ENCODE assay signal across 15 mouse cellular contexts in genomic region chr2:173379736-173380135, GRCm38 (mm10).
DNase-seq lines count a peak whose midpoint lies in the region; ATAC-seq and TF ChIP-seq lines count a peak whose summit lies in the region.
"Had no signal": no experiment of that assay in that cellular context is flagged by ENCODE, and none has a peak within 500 bp of the region (broad histone marks: within the 10 kb centered on the region; RNA-seq: fewer than 3 reads in every experiment).

No protein-coding gene starts in this region.

- no peak for TF ChIP-seq EP300 in heart, postnatal 0 days (IDR thresholded peaks at IDR 0.05; ENCODE audit: low read depth)

- 73% methylated on average over 1 of the region's 1 CpGs for WGBS in heart, postnatal 0 days
- WGBS in heart, embryonic 10.5 days: 79% methylated on average over 1 of the region's 1 CpGs
- 83% methylated on average over 1 of the region's 1 CpGs for WGBS in thymus, adult 2 months
- WGBS in intestine, embryonic 16.5 days: 71% methylated on average over 1 of the region's 1 CpGs
- 57% methylated on average over 1 of the region's 1 CpGs for WGBS in stomach, embryonic 16.5 days

- no peak overlapping the region for H3K9ac ChIP-seq in heart, postnatal 0 days (replicated peaks; ENCODE audit: low read depth, low read length)
- no peak overlapping the region for H3K9ac ChIP-seq in intestine, embryonic 16.5 days (ENCODE audit: low read depth, low read length)
- H3K9ac ChIP-seq in stomach, embryonic 16.5 days (ENCODE audit: low read length): no peak overlapping the region
- H3K9ac ChIP-seq: forebrain, embryonic 12.5 days; hindbrain, embryonic 14.5 days; liver, embryonic 13.5 days had no signal

- no peak for DNase-seq in heart, postnatal 0 days (ENCODE audit: low spot score)
- no peak for DNase-seq in heart, embryonic 10.5 days (ENCODE audit: low spot score)
- no peak for DNase-seq in thymus, adult 2 months
- no peak for DNase-seq in thymus, adult 18-20 months
- DNase-seq: B cell, adult 2 months; cerebellum, adult 11-12 months; liver, embryonic 13.5 days; right cerebral cortex, postnatal 25 days had no signal

- no peak for TF ChIP-seq POLR2A in thymus, adult 2 months (IDR thresholded peaks at IDR 0.05; ENCODE audit: control insufficient read depth, extremely low read depth, insufficient read depth, low read length, poor library complexity)

- no peak for TF ChIP-seq CTCF in heart, postnatal 0 days (IDR thresholded peaks at IDR 0.05; ENCODE audit: low read depth)
- no peak for TF ChIP-seq CTCF in thymus, adult 2 months (IDR thresholded peaks at IDR 0.05; ENCODE audit: borderline replicate concordance, control insufficient read depth, extremely low read depth, insufficient read depth, low read length, poor library complexity)

- H3K4me3 ChIP-seq in heart, postnatal 0 days (ENCODE audit: low read depth, low read length): no peak overlapping the region
- no peak overlapping the region for H3K4me3 ChIP-seq in heart, embryonic 10.5 days
- no peak overlapping the region for H3K4me3 ChIP-seq in thymus, adult 2 months (ENCODE audit: control insufficient read depth, insufficient read depth, low read length)
- H3K4me3 ChIP-seq in intestine, embryonic 16.5 days (ENCODE audit: low read length): no peak overlapping the region
- no peak overlapping the region for H3K4me3 ChIP-seq in stomach, embryonic 16.5 days (replicated peaks; ENCODE audit: low read length)
- H3K4me3 ChIP-seq: forebrain, embryonic 12.5 days; left cerebral cortex, adult 2 months; liver, embryonic 13.5 days had no signal

- peak overlapping the region; percentile 51; the same call in 1 of the 2 replicates for H3K27ac ChIP-seq in heart, postnatal 0 days (ENCODE audit: low read depth)
- no peak overlapping the region for H3K27ac ChIP-seq in heart, embryonic 10.5 days
- peak overlapping the region; percentile 64 for H3K27ac ChIP-seq in thymus, adult 2 months (ENCODE audit: control insufficient read depth, insufficient read depth, low read length)
- peak overlapping the region; percentile 76 for H3K27ac ChIP-seq in intestine, embryonic 16.5 days (ENCODE audit: low read length)
- peak overlapping the region; percentile 72 for H3K27ac ChIP-seq in stomach, embryonic 16.5 days (ENCODE audit: low read length)
- H3K27ac ChIP-seq: forebrain, embryonic 12.5 days; hindbrain, embryonic 14.5 days; left cerebral cortex, adult 2 months; liver, embryonic 13.5 days had no signal

- H3K9me3 ChIP-seq in heart, postnatal 0 days (replicated peaks; ENCODE audit: control insufficient read depth, low read length): no peaks in the 10 kb centered on the region
- no peaks in the 10 kb centered on the region for H3K9me3 ChIP-seq in heart, embryonic 10.5 days
- H3K9me3 ChIP-seq in intestine, embryonic 16.5 days (ENCODE audit: control insufficient read depth, low read length): no peaks in the 10 kb centered on the region
- no peaks in the 10 kb centered on the region for H3K9me3 ChIP-seq in stomach, embryonic 16.5 days (replicated peaks; ENCODE audit: control insufficient read depth, low read length)
- H3K9me3 ChIP-seq: forebrain, embryonic 12.5 days; liver, embryonic 13.5 days had no signal

- no peak for ATAC-seq in heart, postnatal 0 days (ENCODE audit: insufficient read depth, low read depth)
- no peak for ATAC-seq in intestine, embryonic 16.5 days
- no peak for ATAC-seq in stomach, embryonic 16.5 days (ENCODE audit: insufficient read depth, low FRiP score)
- ATAC-seq in erythroblast, adult 5-6 weeks (replicated peaks; ENCODE audit: low FRiP score, poor library complexity, severe bottlenecking): no peak
- ATAC-seq in erythroid progenitor cell, adult 5-6 weeks (replicated peaks; ENCODE audit: low FRiP score, poor library complexity, severe bottlenecking): no peak

- no peaks in the 10 kb centered on the region for H3K27me3 ChIP-seq in heart, postnatal 0 days (ENCODE audit: control insufficient read depth, insufficient read depth, low read length)
- H3K27me3 ChIP-seq in heart, embryonic 10.5 days (ENCODE audit: insufficient read depth, poor library complexity, severe bottlenecking): no peaks in the 10 kb centered on the region; the same call in 1 of the 2 replicates
- H3K27me3 ChIP-seq in thymus, adult 2 months (ENCODE audit: control insufficient read depth, insufficient read depth, low read length): no peaks in the 10 kb centered on the region
- no peaks in the 10 kb centered on the region for H3K27me3 ChIP-seq in intestine, embryonic 16.5 days (replicated peaks; ENCODE audit: control insufficient read depth, insufficient read depth, low read length)
- H3K27me3 ChIP-seq in stomach, embryonic 16.5 days (ENCODE audit: control insufficient read depth, insufficient read depth, low read length): no peaks in the 10 kb centered on the region
- H3K27me3 ChIP-seq: forebrain, embryonic 12.5 days; liver, embryonic 13.5 days had no signal

- H3K36me3 ChIP-seq in heart, postnatal 0 days (replicated peaks; ENCODE audit: control insufficient read depth, insufficient read depth, low read length): no peaks in the 10 kb centered on the region
- H3K36me3 ChIP-seq in heart, embryonic 10.5 days: no peaks in the 10 kb centered on the region
- no peaks in the 10 kb centered on the region for H3K36me3 ChIP-seq in thymus, adult 2 months (ENCODE audit: control insufficient read depth, insufficient read depth, low read length)
- no peaks in the 10 kb centered on the region for H3K36me3 ChIP-seq in intestine, embryonic 16.5 days (ENCODE audit: control insufficient read depth, insufficient read depth, low read length)
- H3K36me3 ChIP-seq in stomach, embryonic 16.5 days (ENCODE audit: control insufficient read depth, insufficient read depth, low read length): no peaks in the 10 kb centered on the region
- H3K36me3 ChIP-seq: forebrain, embryonic 12.5 days; liver, embryonic 13.5 days had no signal

- H3K4me1 ChIP-seq in heart, postnatal 0 days (ENCODE audit: control insufficient read depth, insufficient read depth): peaks cover 13% of the 10 kb centered on the region; the same call in 1 of the 2 replicates
- H3K4me1 ChIP-seq in heart, embryonic 10.5 days: peaks cover 16% of the 10 kb centered on the region; the same call in 1 of the 2 replicates
- H3K4me1 ChIP-seq in thymus, adult 2 months (replicated peaks; ENCODE audit: control insufficient read depth, insufficient read depth, low read length): peaks cover 42% of the 10 kb centered on the region
- H3K4me1 ChIP-seq in intestine, embryonic 16.5 days (ENCODE audit: control insufficient read depth, insufficient read depth, low read length): peaks cover 35% of the 10 kb centered on the region
- peaks cover 29% of the 10 kb centered on the region for H3K4me1 ChIP-seq in stomach, embryonic 16.5 days (ENCODE audit: control insufficient read depth, insufficient read depth, low read length)

- H3K4me2 ChIP-seq in heart, postnatal 0 days (ENCODE audit: low read depth, low read length): no peak overlapping the region
- H3K4me2 ChIP-seq in intestine, embryonic 16.5 days (ENCODE audit: low read depth, low read length): no peak overlapping the region
- H3K4me2 ChIP-seq in stomach, embryonic 16.5 days (ENCODE audit: low read depth, low read length): no peak overlapping the region
- H3K4me2 ChIP-seq: forebrain, embryonic 12.5 days; hindbrain, embryonic 14.5 days; liver, embryonic 13.5 days had no signal
